Mouse (Mus musculus): Measurements from ENCODE around the gene Lmx1b.

The Lmx1b gene

GRCm38 (mm10) chr2:33525274-33526055 lies 114.8 kb downstream of the Lmx1b start:
- no peak for DNase-seq

- no peak for DNase-seq
Observed at GRCm38 (mm10) chr2:33515856-33516255, 124.5 kb downstream of the Lmx1b start.

GRCm38 (mm10) chr2:33515431-33515830 lies 124.9 kb downstream of the Lmx1b start:
- no peak for DNase-seq
